Mouse (Mus musculus) cerebellum, postnatal 10 days (tissue): ENCODE results near the gene Sox2.

Experiments
- DNase-seq, 2 experiments: peaks; one replicate each; pipeline ENCODE4 v3.0.0; 2021; ENCODE audit warnings: mixed read lengths in 2 of 2

Sox2 gene

GRCm38 (mm10) chr3:34660542-34661290, 10.5 kb downstream of the Sox2 start:
- peak in 1 of 2 experiments; percentile 22 for DNase-seq

- no peak for DNase-seq
Observed at GRCm38 (mm10) chr3:34661341-34662007, 11.3 kb downstream of the Sox2 start.

- DNase-seq, result no peak
Observed at GRCm38 (mm10) chr3:34662008-34662711, 12.0 kb downstream of the Sox2 start.

- DNase-seq, result peak in 1 of 2 experiments; percentile 55
Observed at GRCm38 (mm10) chr3:34662712-34663655, 12.8 kb downstream of the Sox2 start.

- peak; percentile 41 to 50 for DNase-seq
Observed at GRCm38 (mm10) chr3:34663701-34664635, 13.8 kb downstream of the Sox2 start.

- DNase-seq, result no peak
Observed at GRCm38 (mm10) chr3:34664636-34665531, 14.7 kb downstream of the Sox2 start.

- no peak for DNase-seq
Observed at GRCm38 (mm10) chr3:34665751-34666665, 15.8 kb downstream of the Sox2 start.

GRCm38 (mm10) chr3:34667180-34667579, 17.0 kb downstream of the Sox2 start:
- DNase-seq, result no peak

GRCm38 (mm10) chr3:34667881-34668817, 17.9 kb downstream of the Sox2 start:
- DNase-seq, result no peak

GRCm38 (mm10) chr3:34671024-34671660, 20.9 kb downstream of the Sox2 start:
- DNase-seq, result no peak

- no peak for DNase-seq
Observed at GRCm38 (mm10) chr3:34678840-34679239, 28.6 kb downstream of the Sox2 start.

- DNase-seq, result no peak
Observed at GRCm38 (mm10) chr3:34679439-34679838, 29.2 kb downstream of the Sox2 start.

- DNase-seq, result no peak
Observed at GRCm38 (mm10) chr3:34679921-34680320, 29.7 kb downstream of the Sox2 start.

GRCm38 (mm10) chr3:34688072-34688471, 37.9 kb downstream of the Sox2 start:
- DNase-seq, result no peak

GRCm38 (mm10) chr3:34691703-34692393, 41.6 kb downstream of the Sox2 start:
- peak; percentile 61 to 78 for DNase-seq

- DNase-seq, result peak in 1 of 2 experiments; percentile 32
Observed at GRCm38 (mm10) chr3:34692394-34692745, 42.2 kb downstream of the Sox2 start.
